Mouse (Mus musculus) hematopoietic stem cell, adult 5-6 weeks (primary cell): ENCODE results near the gene Cdx4. TPM values are rescaled to one million over a fixed set of nuclear protein-coding genes. Genes with fewer than 3 reads are reported as not detected.

Experiments
- ATAC-seq, 2 experiments: fragments of 125-278 bp in 1 of 2; replicated peaks in 1 of 2; 2 replicates each; pipeline ENCODE4 v1.8.0; 2016 to 2017; ENCODE audit warnings: inconsistent platforms in 2 of 2, mild to moderate bottlenecking in 2 of 2, moderate number of reproducible peaks in 2 of 2, low read depth in 1 of 2, moderate TSS enrichment in 1 of 2; ENCODE audit not compliant: low FRiP score in 2 of 2, poor library complexity in 2 of 2, severe bottlenecking in 2 of 2, insufficient read depth in 1 of 2, low TSS enrichment in 1 of 2
- total RNA-seq: library from RNA; stranded (forward); fragments of 172-1452, 232-1000 nt; gene quantifications from 2 replicates; pipeline ENCODE4 v1.2.3, GENCODE M21; 2017

Cdx4 gene
- total RNA-seq, 1 experiment from 2014 or later = not detected

- ATAC-seq = no peak
Measured at GRCm38 (mm10) chrX:103368650-103369049, 47.5 kb downstream of the Cdx4 start.

DNA sequence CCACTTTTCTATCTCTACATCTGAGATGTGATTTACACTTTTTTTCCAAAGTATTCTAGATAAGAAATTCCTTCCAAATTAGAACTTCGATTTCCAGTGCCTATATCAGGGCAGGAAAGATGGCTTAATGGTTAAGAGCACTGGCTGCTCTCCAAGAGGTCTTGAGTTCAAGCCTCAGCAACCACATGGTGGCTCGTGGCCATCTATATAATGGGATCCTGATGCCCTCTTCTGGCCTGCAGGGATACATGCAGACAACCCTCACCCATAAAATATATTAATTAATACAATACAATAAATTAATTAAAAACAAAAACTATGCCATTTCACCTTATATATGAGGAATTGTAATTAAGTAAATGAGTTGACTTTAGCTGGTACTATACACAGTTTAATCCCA is 50.0 kb downstream of the Cdx4 start:
- no peak for ATAC-seq

GRCm38 (mm10) chrX:103371627-103372026 is 50.4 kb downstream of the Cdx4 start:
- no peak for ATAC-seq

- no peak for ATAC-seq
Measured at GRCm38 (mm10) chrX:103374250-103374649, 53.1 kb downstream of the Cdx4 start.

Other genes with a start within 250 kb of the Cdx4 start
- 0.56 TPM in 1 of 2 replicates, not detected in the other for gene Nap1l2, start 134.8 kb upstream of the Cdx4 start, total RNA-seq
- 1.2 and 2.8 TPM in 2 replicates for gene Chic1, start 35.1 kb downstream of the Cdx4 start, total RNA-seq
- gene Tsx, start 93.1 kb downstream of the Cdx4 start, total RNA-seq = not detected in 2 replicates
- not detected in 2 replicates for gene Gm26992, start 100.6 kb downstream of the Cdx4 start, total RNA-seq